Mouse (Mus musculus) telencephalon, adult 2 months (tissue): ENCODE measurements around the gene Mcub.

Experiments
- DNase-seq: peaks from one replicate; pipeline ENCODE4 v3.0.0-alpha.2; 2011; ENCODE audit warnings: low read depth, low spot score

The Mcub gene

DNA sequence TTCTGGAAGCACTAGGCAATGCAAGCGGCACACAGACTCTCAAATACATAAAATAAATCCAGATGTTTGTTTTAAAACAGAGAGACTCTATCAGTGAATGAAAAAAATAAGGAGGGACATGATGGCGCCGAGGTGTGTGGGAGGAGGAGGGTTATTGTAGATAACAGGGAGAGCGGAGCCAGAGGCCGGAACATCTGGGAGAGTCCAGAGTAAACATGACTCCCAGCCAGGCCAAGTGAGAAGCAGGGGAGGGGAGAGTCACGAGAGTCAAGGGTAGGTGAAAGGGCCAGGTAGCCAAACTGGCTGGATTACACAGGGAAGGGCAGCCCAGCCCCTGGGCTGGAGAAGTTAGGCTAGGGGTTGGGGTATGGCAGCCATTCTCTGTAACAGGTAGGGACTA lies 73.4 kb downstream of the Mcub start:
- DNase-seq: no peak

- no peak for DNase-seq
Observed at GRCm38 (mm10) chr3:129893143-129893542, 76.9 kb downstream of the Mcub start.

DNA sequence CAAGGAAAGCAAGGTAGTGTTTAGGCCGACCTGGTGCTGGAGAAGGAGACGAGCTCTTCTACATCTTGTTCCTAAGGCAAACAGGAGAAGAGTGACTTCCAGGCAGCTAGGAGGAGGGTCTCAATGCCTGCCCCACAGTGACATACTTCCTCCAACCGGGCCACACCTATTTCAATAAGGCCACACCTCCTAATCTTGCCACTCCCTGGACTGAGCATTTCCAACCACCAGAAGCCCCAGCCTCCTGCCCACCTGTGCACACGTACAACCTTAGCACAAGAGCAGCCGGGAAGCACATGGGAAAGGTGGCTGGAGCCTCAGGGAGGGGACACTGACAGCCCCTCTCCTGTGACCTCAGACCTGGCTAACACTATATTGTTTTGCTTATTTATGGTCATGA lies 78.0 kb downstream of the Mcub start:
- no peak for DNase-seq

- DNase-seq: no peak
Observed at GRCm38 (mm10) chr3:129887779-129888517, 82.1 kb downstream of the Mcub start.

DNA sequence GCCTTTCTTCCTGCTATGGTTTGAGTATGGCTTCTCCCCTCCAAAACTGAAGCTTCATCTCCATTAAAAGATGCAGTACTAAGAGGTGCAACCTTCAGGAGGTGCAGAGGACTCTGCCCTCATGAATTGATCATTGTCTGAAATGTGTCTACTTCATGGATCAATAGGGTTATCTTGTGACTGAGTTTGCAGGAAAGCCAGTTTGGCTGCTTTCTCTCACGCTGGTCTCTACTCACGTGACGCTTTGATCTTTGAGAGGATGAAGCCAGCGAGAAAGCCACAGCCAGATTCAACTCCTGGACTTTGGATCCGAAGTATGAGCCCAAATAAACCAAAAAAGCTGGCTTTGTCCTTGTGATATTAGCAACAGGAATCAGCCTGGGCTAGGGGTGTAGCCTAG lies 83.6 kb downstream of the Mcub start:
- DNase-seq: no peak

DNA sequence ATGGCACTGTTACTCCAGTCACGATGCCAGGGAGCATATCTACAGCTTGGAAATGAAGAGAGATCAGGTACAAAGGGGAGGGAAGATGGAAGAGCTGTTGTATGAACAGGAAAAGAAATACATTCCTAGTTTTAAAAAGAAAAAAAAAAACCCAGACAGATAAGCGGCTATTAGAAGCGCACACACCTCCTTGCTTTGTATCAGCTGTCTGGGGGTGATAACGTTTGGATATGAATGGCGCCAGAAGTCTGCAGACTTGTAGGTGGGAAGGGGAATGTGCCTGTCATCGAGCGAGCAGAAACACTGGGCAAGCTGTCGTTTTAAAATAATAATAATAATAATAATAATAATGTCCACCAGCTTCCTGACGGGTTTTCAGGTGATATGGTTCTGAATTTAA lies 84.4 kb downstream of the Mcub start:
- no peak for DNase-seq

DNA sequence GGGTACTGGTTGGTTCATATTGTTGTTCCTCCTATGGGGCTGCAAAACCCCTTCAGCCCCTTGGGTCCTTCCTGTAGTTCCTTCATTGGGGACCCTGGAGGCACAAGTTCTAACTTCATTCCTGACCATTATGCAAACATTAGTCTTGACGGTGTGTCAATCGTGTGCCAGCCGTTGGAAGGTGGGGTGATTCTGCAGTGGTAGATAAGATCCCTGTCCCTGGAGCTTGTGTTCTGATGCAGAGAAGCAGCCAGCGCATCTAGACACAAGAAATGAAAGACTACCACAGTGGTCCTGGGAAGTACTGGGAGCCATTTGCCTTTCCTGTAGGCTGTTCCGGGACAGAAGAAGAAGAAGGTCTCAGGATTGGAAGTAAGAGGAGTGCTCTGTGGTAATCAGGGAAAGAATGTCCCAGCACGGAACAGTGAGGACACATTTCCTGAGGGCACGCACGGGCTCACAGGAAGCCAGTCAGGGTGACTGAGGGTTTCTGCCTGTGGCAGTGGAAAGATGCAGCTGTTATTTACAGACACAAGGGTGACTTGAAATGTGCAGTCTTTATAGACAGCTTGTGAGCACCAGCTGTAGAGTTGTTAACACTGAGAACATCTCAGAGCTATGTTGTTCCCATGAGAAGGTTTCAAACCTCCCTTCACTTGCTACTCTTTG lies 88.9 kb downstream of the Mcub start:
- no peak for DNase-seq

DNA sequence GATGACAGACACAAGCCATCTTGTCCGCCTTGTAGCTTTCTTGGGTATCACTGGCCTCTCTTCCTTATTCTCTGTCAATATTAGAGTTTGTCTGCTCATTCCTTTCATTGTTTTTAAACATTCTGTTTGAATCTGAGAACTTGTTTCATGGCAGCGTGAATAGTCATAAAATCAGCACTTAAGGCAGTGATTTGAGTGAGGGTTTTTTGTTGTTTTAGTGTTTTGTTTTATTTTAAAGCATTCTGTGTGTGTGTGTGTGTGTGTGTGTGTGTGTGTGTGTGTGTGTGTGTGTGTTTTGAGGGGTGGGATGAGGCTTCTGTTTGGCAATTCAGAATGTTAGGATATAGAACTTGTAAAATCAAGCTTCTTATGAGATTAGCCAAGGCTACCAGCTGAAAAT lies 90.1 kb downstream of the Mcub start:
- no peak for DNase-seq

- DNase-seq: no peak
Observed at GRCm38 (mm10) chr3:129879131-129879757, 90.8 kb downstream of the Mcub start.

- DNase-seq: peak; percentile 62
Observed at GRCm38 (mm10) chr3:129878405-129879021, 91.5 kb downstream of the Mcub start, which contains the start of gene Pla2g12a. TSS of gene Pla2g12a (plus strand) at chr3:129878606.

DNA sequence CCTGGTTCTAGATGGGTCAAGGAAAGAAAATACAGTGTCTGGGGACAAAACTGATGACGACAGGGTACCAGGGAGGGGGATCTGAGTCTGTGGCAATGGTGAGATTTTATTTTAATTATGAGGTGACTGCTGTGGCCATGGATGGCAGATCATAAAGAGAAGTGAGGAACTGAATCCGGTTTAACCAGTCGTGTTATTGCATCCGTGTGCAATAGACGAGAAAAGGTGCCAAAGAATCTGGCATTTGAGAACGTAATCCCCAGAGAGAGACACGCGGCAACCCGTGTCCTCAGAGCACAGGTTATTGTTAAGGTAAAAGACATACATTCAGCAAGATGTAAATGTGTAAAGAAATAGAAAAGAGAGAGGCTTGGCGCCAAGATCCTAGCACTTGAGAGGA lies 92.7 kb downstream of the Mcub start:
- no peak for DNase-seq
